Mouse (Mus musculus): Measurements from ENCODE around the gene Smarca4.

The Smarca4 gene

DNA sequence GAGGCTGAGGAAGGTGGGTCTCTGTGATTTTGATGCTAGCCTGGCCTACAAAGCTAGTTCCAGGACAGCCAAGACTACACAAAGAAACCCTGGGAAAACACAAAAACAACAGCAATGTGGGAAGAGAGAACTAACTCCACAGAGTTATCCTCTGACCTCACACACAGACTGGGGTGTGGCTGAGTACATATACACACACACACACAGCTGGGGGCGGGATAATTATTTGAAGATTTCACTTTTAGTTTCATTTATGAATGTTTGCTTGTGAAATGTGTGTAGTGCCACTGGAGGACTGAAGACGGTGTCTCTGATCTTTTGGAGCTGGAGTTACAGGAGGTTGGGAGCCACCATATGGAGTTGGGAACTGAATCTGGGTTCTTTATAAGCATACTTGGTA, 14.9 kb upstream of the Smarca4 start:
- no peak for DNase-seq (ENCODE audit: low read depth, low spot score)

DNA sequence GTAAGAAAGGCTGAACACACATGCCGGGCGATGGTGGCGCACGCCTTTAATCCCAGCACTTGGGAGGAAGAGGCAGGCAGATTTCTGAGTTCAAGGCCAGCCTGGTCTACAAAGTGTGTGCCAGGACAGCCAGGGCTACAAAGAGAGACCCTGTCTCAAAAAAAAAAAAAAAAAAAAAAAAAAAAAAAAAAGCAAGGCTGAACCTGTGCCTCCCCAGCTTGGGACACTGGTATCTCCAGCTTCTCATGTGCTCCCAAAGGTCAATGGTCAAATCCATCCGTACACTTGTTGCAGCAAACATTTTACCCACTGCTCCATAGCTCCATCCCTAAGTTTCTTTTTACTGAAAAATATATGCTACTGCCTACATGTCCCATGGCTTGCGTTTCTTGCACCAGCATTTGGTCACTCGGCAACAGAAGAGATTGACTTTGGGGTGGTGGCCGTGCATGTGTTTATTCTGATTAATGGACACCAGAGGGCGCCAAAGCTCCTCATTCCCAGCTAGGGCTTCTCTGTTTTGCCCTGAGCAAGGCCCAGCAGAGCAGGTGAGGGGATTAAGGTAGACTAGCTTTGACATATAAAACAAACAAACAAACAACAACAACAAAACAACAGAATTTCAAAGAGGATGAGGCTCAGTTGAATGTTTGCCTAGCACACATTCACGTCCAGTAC, 14.1 kb upstream of the Smarca4 start:
- DNase-seq (ENCODE audit: low read depth, low spot score) = no peak

DNA sequence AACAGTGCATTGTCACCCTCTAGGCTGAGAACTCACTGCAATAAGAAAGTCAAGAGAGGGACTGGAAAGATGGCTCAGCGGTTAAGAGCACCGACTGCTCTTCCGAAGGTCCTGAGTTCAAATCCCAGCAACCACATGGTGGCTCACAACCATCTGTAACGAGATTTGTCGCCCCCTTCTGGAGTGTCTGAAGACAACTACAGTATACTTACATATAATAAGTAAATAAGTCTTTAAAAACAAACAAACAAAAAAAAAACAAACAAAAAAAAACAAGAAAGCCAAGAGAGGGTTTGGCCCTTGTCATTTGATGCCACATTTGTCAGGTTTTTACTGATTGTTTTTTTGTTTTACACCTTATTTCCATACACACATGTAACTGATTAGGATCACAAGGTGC, 11.8 kb upstream of the Smarca4 start:
- no peak for DNase-seq (ENCODE audit: low read depth, low spot score)

DNA sequence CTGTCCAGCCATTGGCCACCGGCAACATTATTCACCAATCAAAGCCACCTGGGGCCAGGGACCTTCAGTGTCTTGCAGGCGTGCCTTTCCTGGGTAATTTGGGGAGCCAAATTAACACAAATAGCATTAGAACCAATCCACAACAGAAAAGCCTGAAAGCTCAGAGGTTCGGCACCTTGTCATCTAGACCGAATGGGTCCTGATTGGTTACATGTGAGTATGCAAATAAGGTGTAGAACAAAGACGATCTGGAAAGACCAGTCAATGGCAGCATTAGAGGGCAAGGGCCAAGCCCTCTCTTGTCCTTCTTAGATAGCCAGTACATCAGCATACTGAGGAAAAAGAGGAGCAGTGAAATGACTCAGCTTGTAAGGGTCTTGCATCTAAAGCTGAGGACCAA, 10.1 kb upstream of the Smarca4 start:
- no peak for DNase-seq (ENCODE audit: low read depth, low spot score)

DNA sequence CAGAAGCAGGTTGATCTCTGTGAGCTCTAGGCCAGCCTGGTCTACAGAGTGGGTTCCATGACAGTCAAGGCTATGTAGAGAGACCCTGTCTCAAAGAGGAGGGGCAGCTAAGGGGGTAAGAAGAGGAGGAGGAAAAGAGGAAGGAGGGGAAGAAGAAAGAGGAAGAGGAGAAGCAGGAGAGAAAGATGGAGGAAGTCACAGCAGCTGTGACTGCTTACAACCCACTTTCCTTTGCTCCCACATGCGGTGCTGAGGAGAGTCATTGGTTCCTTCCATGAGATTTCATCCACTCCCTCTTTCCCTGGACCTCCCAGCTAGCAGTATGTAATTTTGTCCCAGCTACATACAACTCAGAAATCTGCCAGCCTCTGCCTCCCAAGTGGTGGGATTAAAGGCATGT, 9.3 kb upstream of the Smarca4 start:
- DNase-seq (ENCODE audit: low read depth, low spot score) = no peak

DNA sequence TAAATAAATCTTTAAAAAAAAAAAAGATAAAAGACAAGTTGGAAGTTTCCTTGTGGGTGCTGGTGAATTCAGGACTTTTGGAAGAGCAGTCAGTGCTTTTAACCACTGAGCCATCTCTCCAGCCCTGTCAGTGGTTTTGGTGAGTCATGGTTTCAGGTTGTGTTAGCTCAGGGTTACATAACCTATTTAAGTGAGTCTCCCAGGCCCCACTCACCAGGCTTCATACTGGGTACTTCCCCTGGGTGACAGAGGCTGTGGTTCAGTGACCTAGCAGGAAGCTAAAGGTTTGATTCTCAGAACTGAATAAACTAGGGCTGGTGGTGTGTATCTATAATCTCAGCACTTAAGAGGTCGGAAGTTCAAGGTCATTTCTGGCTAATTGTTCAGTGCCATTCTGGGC, 6.1 kb upstream of the Smarca4 start:
- DNase-seq (ENCODE audit: low read depth, low spot score) = no peak

DNA sequence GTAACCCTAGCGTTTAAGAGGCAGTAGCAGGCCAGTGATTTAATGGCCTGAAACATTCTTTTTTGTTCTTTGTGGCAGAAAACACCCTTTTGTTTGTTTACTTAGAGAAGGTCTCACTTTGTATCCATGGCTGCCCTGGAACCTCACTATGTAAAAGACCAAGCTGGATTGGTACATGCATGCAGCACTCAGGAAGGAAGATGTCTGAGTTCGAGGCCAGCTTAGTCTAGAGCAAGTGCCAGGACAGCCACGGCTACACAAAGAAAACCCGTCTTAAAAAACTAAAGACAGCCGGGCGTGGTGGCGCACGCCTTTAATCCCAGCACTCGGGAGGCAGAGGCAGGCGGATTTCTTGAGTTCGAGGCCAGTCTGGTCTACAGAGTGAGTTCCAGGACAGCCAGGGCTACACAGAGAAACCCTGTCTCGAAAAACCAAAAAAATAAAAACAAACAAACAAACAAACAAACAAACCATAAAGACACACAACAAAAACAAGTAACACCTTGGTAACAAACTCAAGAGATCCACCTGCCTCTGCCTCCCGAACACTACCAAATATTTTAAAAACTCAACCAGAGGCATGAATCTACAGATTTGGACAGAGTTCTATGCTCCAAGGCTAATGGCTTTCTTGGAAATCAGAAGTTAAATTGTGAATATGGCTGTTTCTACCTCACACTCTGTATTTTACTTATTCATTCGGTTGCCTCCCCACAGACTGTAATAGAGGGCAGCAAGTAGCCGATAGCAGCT, 929 bp upstream of the Smarca4 start:
- DNase-seq (ENCODE audit: low read depth, low spot score) = no peak

DNA sequence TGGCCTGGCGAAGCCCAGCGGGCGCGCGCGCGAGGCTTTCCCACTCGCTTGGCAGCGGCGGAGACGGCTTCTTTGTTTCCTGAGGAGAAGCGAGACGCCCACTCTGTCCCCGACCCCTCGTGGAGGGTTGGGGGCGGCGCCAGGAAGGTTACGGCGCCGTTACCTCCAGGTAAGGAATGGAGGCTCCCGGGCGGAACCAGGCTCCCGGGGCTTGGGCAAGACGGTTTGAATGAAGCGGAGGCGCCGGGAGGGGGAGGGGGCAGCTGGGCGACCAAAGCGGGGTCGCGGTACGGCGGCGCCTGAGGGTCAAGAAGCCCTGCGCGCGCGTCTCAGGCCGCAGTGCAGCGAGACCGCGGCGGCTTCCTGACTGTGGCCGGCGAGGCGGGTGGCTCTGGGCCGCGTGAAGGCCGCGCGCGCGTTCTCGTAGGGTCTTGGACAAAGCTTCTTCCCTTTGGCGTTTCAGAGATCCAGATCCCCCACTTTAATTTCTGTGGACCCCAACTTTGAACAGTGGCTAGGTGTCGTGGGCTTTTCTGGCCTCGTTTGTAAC, 338 bp downstream of the Smarca4 start:
- DNase-seq (ENCODE audit: low read depth, low spot score) = no peak

DNA sequence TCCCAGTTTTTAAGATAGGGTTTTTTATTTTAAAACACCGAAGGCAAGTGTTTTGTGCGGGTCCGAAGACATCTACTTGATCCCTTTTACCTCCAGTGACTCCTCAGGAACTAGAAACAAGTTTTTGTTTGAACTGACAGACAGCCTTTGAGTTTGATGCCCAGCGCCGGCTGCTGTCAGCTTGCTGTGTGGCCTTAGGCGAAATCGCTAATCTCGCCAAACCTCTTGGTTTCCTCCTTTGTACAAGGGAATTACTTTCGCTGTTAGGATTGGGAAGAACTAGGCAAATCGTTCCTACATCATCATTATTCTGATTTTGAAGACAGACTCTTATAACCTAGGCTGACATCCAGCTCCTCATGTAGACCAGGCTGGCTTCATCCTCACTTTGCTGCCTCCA, 1.1 kb downstream of the Smarca4 start:
- DNase-seq (ENCODE audit: low read depth, low spot score) = no peak

DNA sequence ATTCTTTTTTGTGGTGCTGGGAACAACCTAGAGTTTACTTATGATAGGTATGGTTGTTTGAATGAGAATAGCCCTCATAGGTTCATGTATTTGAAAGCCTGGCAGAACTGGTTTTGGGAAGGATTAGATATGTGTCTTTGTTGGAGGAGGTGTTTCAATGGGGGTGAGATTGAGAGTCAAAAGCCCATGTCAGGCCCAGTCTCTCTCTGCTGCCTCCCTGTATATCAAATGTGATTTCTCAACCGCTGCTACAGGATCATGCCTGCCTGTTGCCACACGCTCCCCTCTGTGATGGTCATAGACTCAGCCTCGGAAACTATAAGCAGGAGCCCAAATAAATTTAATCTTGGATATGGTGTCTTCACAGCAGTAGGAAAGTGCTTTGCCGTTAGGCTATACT, 4.3 kb downstream of the Smarca4 start:
- no peak for DNase-seq (ENCODE audit: low read depth, low spot score)

DNA sequence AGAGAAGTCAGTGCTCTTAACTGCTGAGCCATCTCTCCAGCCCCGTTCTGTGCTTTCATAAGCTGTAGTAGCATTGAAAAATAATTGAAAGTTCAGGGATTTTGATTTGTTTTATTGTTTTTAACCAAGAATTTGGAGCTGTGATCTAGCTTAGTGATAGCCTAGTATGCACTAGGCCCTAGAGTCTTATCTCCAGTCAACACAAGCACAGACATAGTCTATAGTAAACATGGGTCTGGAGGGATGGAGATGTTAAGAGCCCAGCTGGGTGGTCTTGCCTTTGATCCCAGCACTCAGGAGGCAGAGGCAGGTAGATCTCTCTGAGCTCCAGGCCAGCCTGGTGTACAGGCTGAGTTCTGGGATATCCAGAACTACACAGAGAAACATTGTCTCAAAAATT, 6.7 kb downstream of the Smarca4 start:
- DNase-seq (ENCODE audit: low read depth, low spot score) = no peak

DNA sequence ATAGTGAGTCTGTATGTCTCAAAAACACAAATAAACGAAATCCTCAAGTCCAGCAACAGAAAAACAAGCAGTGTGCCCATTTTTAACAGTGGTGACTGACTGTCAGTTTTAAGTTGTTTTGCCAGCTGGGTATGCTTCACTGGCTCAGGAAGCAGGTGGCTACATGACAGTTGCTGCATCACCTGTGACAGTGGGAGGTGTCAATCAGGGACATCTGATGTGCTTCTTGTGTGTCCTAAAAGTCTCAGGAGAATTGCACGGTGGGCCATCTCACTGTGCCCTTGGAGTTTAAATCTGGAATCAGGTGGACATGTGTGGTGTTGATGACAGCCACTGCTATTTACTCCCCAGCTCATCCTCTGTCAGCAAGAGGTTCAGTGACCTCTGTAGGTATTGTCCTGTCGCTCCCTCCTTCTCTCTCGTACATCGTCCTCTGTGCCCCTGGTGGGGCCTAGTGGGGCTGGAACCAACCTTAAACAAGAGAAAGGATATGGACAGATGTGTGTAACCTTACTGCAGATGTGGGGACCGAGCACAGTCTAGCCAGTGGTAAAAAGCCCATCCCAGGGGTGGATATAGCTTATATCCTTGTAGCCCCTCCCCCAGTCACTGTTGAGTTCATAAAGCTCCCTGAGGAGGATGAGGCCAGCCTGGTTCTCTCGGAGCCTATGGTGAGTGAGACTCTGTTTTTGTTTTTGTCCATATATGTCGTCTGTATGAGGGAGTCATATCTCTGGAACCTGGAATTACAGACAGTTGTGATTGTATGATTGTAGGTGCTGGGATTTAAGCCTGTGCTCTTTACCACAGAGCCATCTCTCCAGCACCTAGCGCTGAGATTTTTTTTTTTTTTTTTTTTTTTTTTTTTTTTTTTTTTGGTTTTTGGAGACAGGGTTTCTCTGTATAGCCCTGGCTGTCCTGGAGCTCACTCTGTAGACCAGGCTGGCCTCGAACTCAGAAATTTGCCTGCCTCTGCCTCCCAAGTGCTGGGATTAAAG, 9.7 kb downstream of the Smarca4 start:
- no peak for DNase-seq (ENCODE audit: low read depth, low spot score)

DNA sequence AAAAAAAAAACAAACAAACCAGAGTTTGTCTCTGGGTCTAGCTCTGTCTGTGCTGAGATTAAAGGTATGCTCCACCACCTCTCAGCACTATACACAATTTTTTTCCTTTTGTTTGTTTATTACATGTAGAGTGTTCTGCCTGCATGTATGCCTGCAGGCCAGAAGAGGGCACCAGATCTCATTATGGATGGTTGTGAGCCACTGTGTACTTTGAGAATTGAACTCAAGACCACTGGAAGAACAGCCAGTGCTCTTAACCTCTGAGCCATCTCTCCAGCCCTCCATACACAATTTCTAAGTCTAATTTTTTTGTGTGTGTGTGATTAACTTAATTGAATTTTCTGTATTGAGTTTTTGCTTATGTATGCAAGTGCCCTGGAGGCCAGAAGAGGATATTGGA, 10.6 kb downstream of the Smarca4 start:
- DNase-seq (ENCODE audit: low read depth, low spot score) = no peak

DNA sequence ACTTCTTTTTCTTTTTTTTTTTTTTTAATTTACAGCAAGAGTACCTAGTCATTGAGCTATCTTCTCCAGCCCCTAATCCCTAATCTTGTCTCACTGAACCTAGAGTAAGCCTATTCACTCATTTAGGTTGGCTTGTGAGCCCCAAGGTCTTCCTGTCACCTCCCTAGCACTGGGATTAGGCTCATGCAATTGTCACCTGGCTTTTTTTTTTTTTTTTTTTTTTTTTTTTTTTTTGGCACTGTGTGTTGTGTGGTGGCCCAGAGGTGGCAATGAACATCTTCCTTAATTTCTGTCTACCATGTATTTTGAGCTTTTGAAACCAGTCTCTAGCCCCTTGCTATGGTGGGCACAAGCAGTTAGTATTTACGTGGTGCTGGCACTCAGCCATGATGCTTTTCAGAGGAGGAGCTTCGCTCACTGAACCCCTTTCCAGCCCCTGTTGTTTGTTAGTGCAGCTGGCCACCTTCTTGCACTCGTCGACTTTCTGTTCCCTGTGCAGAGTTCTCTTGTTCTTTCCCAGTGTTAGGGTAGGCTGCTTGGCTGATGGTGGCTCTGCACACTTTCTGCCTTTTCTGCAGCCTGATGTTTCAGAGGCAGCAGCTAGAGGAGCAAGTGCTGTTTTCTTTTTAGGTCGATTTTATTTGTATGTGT, 11.3 kb downstream of the Smarca4 start:
- no peak for DNase-seq (ENCODE audit: low read depth, low spot score)

DNA sequence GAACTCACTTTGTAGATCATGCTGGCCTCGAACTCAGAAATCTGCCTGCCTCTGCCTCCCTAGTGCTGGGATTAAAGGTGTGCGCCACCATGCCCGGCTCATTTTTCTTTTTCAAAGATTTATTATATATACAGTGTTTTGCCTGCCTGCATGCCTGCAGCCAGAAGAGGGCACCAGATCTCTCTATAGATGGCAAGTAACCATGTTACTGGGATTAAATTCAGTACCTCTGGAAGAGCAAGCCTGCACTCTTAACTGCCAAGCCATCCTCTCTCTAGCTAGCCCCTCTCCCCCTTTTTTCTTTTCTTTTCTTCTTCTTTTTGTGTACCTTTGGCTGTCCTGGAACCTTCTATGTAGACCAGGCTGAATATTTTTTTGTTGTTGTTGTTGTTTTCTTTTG, 14.7 kb downstream of the Smarca4 start:
- no peak for DNase-seq (ENCODE audit: low read depth, low spot score)

DNA sequence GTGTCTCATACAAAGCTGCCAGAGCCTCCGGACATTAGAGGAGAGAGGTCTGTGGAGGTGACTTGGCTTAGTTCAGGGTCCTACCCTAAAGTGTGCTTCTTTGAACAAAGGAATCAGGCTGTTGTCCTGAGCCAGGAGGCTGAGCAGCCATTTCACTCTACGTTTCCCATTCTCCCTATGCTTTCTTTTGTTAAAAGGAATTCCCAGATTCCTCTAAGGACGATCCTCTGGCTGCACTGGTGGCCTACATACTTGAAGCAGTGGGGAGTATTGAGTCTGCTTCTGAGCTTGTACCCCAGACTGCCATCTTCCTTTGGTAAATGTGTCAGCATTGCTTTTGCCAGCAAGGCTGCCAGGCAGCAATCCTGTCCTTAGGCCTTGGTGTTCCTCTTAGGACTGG, 17.1 kb downstream of the Smarca4 start:
- DNase-seq (ENCODE audit: low read depth, low spot score) = no peak

DNA sequence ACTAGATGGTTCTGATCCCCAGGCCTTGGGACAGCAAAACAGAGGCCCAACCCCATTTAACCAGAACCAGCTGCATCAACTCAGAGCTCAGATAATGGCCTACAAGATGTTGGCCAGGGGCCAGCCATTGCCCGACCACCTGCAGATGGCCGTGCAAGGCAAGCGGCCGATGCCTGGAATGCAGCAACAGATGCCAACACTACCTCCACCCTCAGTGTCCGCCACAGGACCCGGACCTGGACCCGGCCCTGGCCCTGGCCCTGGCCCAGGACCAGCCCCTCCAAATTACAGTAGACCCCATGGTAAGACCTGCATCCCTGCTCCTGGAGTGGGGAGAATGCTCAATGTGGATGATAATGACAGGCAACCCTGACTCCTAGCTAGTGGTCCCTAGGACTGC, 19.7 kb downstream of the Smarca4 start:
- no peak for DNase-seq (ENCODE audit: low read depth, low spot score)

DNA sequence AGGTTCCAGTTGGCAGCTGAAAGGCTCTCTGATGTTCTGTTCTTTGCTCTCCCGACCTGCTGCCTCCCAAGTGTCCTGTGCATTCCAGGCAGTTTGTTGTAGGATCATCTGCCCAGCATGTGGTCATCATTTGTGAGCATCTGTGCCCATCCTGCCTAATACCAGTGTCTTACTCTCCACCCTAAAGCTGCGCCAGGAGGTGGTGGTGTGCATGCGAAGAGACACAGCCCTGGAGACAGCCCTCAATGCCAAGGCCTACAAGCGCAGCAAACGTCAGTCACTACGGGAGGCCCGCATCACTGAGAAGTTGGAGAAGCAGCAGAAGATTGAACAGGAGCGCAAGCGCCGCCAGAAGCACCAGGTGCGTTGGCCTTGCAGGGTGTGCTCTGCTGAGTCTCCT, 23.1 kb downstream of the Smarca4 start:
- DNase-seq (ENCODE audit: low read depth, low spot score) = no peak

DNA sequence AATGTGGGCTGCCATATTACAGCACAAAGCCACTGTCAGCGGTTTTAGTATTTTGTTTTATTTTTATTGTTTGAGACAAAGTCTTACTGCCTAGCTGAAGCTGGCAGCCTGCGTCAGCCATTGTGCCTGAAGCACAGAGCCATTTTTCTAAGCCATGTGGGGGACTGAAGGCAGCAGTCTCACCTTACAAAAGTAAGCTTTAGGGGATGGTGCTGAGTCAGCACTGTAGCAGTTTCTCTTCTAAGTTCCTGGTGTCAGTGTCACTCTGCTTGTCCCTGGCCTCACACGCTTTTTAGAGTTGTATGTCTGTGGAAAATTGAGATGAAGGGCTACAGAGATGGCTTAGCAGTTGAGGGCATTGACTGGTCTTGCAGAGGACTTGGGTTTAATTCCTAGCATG, 30.4 kb downstream of the Smarca4 start:
- no peak for DNase-seq (ENCODE audit: low read depth, low spot score)

DNA sequence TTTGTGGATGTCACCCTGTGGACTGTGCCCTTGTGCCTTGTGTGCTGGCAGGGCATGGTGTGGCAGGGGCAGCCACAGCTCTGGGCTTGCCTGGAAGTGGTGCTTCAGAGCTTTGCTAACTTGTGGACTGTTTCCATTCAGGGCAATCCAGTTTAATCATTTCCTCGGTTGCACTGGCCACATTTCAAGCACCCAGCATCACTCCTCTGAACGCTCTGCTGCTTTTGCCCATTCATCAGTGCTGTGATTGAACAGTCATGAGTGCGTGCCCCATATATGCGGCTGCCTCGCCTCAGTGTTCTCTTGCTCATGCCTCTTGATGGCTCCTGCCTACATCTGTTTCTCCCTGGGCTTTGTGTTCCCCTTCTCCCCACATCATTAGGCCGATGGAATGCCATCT, 31.8 kb downstream of the Smarca4 start:
- DNase-seq (ENCODE audit: low read depth, low spot score) = no peak

DNA sequence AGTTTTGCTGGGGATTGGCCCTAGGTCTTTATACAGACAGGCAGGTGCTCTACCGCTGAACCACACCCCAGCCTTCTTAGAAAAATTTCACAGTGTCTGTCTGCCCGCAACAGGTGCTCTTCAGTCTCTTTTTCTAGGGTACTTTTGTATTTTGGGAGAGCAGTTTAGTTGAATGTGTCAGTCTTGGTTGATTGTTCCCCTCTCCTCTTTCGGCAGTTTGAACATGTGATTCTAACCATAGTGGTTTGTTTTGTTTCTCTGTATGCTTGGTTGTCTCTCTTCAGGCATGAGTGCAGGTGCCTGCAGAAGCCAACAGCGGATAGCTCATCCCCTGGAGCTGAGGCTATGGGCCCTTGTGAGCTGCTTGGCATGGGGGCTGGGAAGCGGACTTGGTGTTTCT, 36.3 kb downstream of the Smarca4 start:
- DNase-seq (ENCODE audit: low read depth, low spot score) = no peak

DNA sequence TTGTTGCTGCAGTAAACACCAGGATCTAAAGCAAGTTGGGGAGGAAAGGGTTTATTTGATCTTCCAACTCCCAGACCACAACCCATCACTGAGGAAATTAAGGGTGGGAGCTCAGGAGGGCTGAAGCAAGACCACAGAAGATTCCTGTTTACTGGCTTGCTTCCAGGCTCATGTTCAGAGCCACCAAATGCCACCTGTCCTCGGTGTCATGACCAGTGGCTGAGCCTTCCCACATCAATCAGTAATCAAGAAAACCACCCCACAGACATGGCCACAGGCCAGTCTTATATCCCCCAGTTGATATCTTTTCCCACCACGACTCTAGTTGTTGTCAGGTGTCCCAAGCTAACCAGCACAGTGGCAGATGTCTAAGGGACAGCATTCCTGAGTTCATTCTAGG, 37.3 kb downstream of the Smarca4 start:
- DNase-seq (ENCODE audit: low read depth, low spot score) = no peak
